8 mouse cellular contexts compared by ENCODE assay signal in genomic region chr13:55635146-55635571, GRCm38 (mm10). TPM values are rescaled to one million over a fixed set of nuclear protein-coding genes. Genes with fewer than 3 reads are reported as not detected.
DNase-seq lines count a peak whose midpoint lies in the region; ATAC-seq and TF ChIP-seq lines count a peak whose summit lies in the region.

No protein-coding gene starts in this region.

- H3K9me3 ChIP-seq in E14TG2a.4 (ENCODE audit: low read length) = no peaks in the 10 kb centered on the region
- H3K9me3 ChIP-seq in forebrain, embryonic 13.5 days (replicated peaks) = no peaks in the 10 kb centered on the region
- no peaks in the 10 kb centered on the region for H3K9me3 ChIP-seq in liver, embryonic 14.5 days (ENCODE audit: control insufficient read depth, low read length)

- H3K9ac ChIP-seq in forebrain, embryonic 13.5 days = peak overlapping the region; percentile 93
- H3K9ac ChIP-seq in liver, embryonic 14.5 days (replicated peaks) = peak overlapping the region; percentile 88

- H3K4me3 ChIP-seq in gastrocnemius, adult 2 months = peak overlapping the region; percentile 92
- H3K4me3 ChIP-seq in E14TG2a.4 (replicated peaks; ENCODE audit: low read length) = peak overlapping the region; percentile 100
- peak overlapping the region; percentile 99 for H3K4me3 ChIP-seq in forebrain, embryonic 13.5 days
- peak overlapping the region; percentile 84 to 98 for H3K4me3 ChIP-seq in liver, embryonic 14.5 days (ENCODE audit: insufficient read depth in 1 of 2, low read depth in 2 of 2, low read length in 2 of 2)

- DNase-seq in gastrocnemius, adult 2 months = no peak
- DNase-seq in gastrocnemius, adult 8-10 months (ENCODE audit: low spot score in 2 of 2) = no peak
- peak in 1 of 3 experiments; percentile 4 for DNase-seq in liver, embryonic 14.5 days (ENCODE audit: low read depth in 3 of 3, low spot score in 3 of 3)
- peak; percentile 74 for DNase-seq in testis, postnatal 14 days (ENCODE audit: low spot score)
- no peak for DNase-seq in right cerebral cortex, postnatal 10 days (ENCODE audit: low spot score in 2 of 2)
- DNase-seq in T-cell, adult 2 months (ENCODE audit: low spot score) = no peak

- H3K36me3 ChIP-seq in E14TG2a.4 (ENCODE audit: insufficient read depth, low read length) = peaks cover 65% of the 10 kb centered on the region
- H3K36me3 ChIP-seq in forebrain, embryonic 13.5 days (ENCODE audit: poor library complexity, severe bottlenecking) = peaks cover 59% of the 10 kb centered on the region
- H3K36me3 ChIP-seq in liver, embryonic 14.5 days (replicated peaks; ENCODE audit: control insufficient read depth, insufficient read depth, low read depth) = peaks cover 23% of the 10 kb centered on the region

- no peak for TF ChIP-seq EP300 in liver, embryonic 14.5 days (IDR thresholded peaks at IDR 0.05; ENCODE audit: low read depth)

- peaks cover 49% of the 10 kb centered on the region for H3K4me1 ChIP-seq in E14TG2a.4 (replicated peaks; ENCODE audit: low read depth, low read length)
- H3K4me1 ChIP-seq in forebrain, embryonic 13.5 days = peaks cover 15% of the 10 kb centered on the region
- H3K4me1 ChIP-seq in liver, embryonic 14.5 days (replicated peaks; ENCODE audit: control insufficient read depth in 2 of 2, insufficient read depth in 2 of 2, low read length in 1 of 2) = peaks cover 0 to 4% of the 10 kb centered on the region in 2 experiments; a peak in 3 of 4 replicates

- ATAC-seq in forebrain, embryonic 13.5 days = peak; percentile 60; the same call in 1 of the 2 replicates
- ATAC-seq in liver, embryonic 14.5 days (ENCODE audit: insufficient read depth) = peak; percentile 65

- no peaks in the 10 kb centered on the region for H3K27me3 ChIP-seq in E14TG2a.4 (ENCODE audit: insufficient read depth, low read length)
- H3K27me3 ChIP-seq in forebrain, embryonic 13.5 days = no peaks in the 10 kb centered on the region
- H3K27me3 ChIP-seq in liver, embryonic 14.5 days (ENCODE audit: control insufficient read depth, insufficient read depth, low read length) = no peaks in the 10 kb centered on the region

- peak overlapping the region; percentile 79 for H3K4me2 ChIP-seq in forebrain, embryonic 13.5 days
- peak overlapping the region; percentile 66 for H3K4me2 ChIP-seq in liver, embryonic 14.5 days (ENCODE audit: low read depth)

- peak overlapping the region; percentile 92 for H3K27ac ChIP-seq in gastrocnemius, adult 2 months
- peak overlapping the region; percentile 32; the same call in 1 of the 2 replicates for H3K27ac ChIP-seq in forebrain, embryonic 13.5 days
- H3K27ac ChIP-seq in liver, embryonic 14.5 days = no peak overlapping the region

- no peak for TF ChIP-seq CTCF in gastrocnemius, adult 2 months (IDR thresholded peaks at IDR 0.05)
- TF ChIP-seq CTCF in E14TG2a.4 (conservative IDR thresholded peaks at IDR 0.05; ENCODE audit: low read length) = no peak
- TF ChIP-seq CTCF in liver, embryonic 14.5 days (IDR thresholded peaks at IDR 0.05; ENCODE audit: low read depth) = no peak

- intact Hi-C loops in gastrocnemius, adult 2 months (cut with DNase I) = no loop called here

- under 1% methylated on average over 40 of the region's 40 CpGs for WGBS in forebrain, embryonic 13.5 days
- under 1% methylated on average over 40 of the region's 40 CpGs for WGBS in liver, embryonic 14.5 days (ENCODE audit: insufficient replicate concordance)

RNA-seq across cellular contexts. Expression of gene Ddx46, which starts 0.3 kb away (rescaled TPM):
- total RNA-seq in gastrocnemius, adult 2 months (2021) = 10 to 100 TPM; 20.9 to 26.9 TPM
- total RNA-seq in gastrocnemius, adult 8-10 months (2022) = 10 to 100 TPM; 20.3 to 27.5 (median 23.8) TPM
- 36.6 and 38.6 TPM in 2 replicates for polyA plus RNA-seq in forebrain, embryonic 13.5 days (2015; fragmentation: Nextera tagmentation; extraction: Ambion mirVana)
- polyA plus RNA-seq in liver, embryonic 14.5 days (2012; rRNA removed) = 9.8 and 19.3 TPM in 2 replicates
- 17.4 and 19.2 TPM in 2 replicates for polyA plus RNA-seq in liver, embryonic 14.5 days (2014; fragmentation: Nextera tagmentation; extraction: Ambion mirVana)

RNA-seq across cellular contexts. Expression of gene Caml, which starts 12.4 kb away (rescaled TPM):
- 1 to 10 TPM; 9.7 to 9.9 TPM for total RNA-seq in gastrocnemius, adult 2 months (2021)
- total RNA-seq in gastrocnemius, adult 8-10 months (2022) = 10 to 100 TPM in 1 of 4 experiments, 1 to 10 TPM in 3; 7.8 to 11.9 (median 8.7) TPM
- polyA plus RNA-seq in forebrain, embryonic 13.5 days (2015; fragmentation: Nextera tagmentation; extraction: Ambion mirVana) = 88.0 and 88.7 TPM in 2 replicates
- 7.4 and 12.4 TPM in 2 replicates for polyA plus RNA-seq in liver, embryonic 14.5 days (2012; rRNA removed)
- 13.4 and 13.5 TPM in 2 replicates for polyA plus RNA-seq in liver, embryonic 14.5 days (2014; fragmentation: Nextera tagmentation; extraction: Ambion mirVana)

RNA-seq across cellular contexts. Expression of gene B4galt7, which starts 35.5 kb away (rescaled TPM):
- total RNA-seq in gastrocnemius, adult 2 months (2021) = 1 to 10 TPM; 5.9 to 7.1 TPM
- total RNA-seq in gastrocnemius, adult 8-10 months (2022) = 1 to 10 TPM; 4.8 to 5.8 (median 5.1) TPM
- 34.7 and 35.8 TPM in 2 replicates for polyA plus RNA-seq in forebrain, embryonic 13.5 days (2015; fragmentation: Nextera tagmentation; extraction: Ambion mirVana)
- 5.5 and 5.8 TPM in 2 replicates for polyA plus RNA-seq in liver, embryonic 14.5 days (2012; rRNA removed)
- polyA plus RNA-seq in liver, embryonic 14.5 days (2014; fragmentation: Nextera tagmentation; extraction: Ambion mirVana) = 1.8 and 1.9 TPM in 2 replicates

RNA-seq across cellular contexts. Expression of gene B230219D22Rik, which starts 57.8 kb away (rescaled TPM):
- 10 to 100 TPM; 29.4 to 33.2 TPM for total RNA-seq in gastrocnemius, adult 2 months (2021)
- total RNA-seq in gastrocnemius, adult 8-10 months (2022) = 10 to 100 TPM; 28.4 to 32.8 (median 30.8) TPM
- 58.4 and 60.6 TPM in 2 replicates for polyA plus RNA-seq in forebrain, embryonic 13.5 days (2015; fragmentation: Nextera tagmentation; extraction: Ambion mirVana)
- 14.7 and 17.4 TPM in 2 replicates for polyA plus RNA-seq in liver, embryonic 14.5 days (2012; rRNA removed)
- 8.4 and 9.7 TPM in 2 replicates for polyA plus RNA-seq in liver, embryonic 14.5 days (2014; fragmentation: Nextera tagmentation; extraction: Ambion mirVana)
